Mouse (Mus musculus) cerebellum, adult 11 months (tissue): ENCODE results near the gene Nmu.

Experiments used
- DNase-seq: peaks from one replicate; pipeline ENCODE4 v3.0.0; 2022

The Nmu gene

GRCm38 (mm10) chr5:76363453-76364104 lies at the start of gene Nmu:
Nmu (minus strand) TSS chr5:76363788.
- DNase-seq, result no peak

GRCm38 (mm10) chr5:76411697-76412096 lies 48.1 kb upstream of the Nmu start:
- DNase-seq, result no peak

GRCm38 (mm10) chr5:76394382-76394781 lies 30.8 kb upstream of the Nmu start:
- no peak for DNase-seq

GRCm38 (mm10) chr5:76389041-76389795 lies 25.6 kb upstream of the Nmu start:
- no peak for DNase-seq

GRCm38 (mm10) chr5:76388474-76388873 lies 24.9 kb upstream of the Nmu start:
- DNase-seq, result no peak

GRCm38 (mm10) chr5:76383673-76384072 lies 20.1 kb upstream of the Nmu start:
- no peak for DNase-seq

- DNase-seq, result no peak
Measured at GRCm38 (mm10) chr5:76381836-76382235, 18.2 kb upstream of the Nmu start.

- DNase-seq, result no peak
Measured at GRCm38 (mm10) chr5:76379216-76379615, 15.6 kb upstream of the Nmu start.

GRCm38 (mm10) chr5:76369215-76369840 lies 5.7 kb upstream of the Nmu start:
- no peak for DNase-seq

- no peak for DNase-seq
Measured at GRCm38 (mm10) chr5:76365406-76365805, 1.8 kb upstream of the Nmu start.

GRCm38 (mm10) chr5:76360786-76361185 lies 2.8 kb downstream of the Nmu start:
- DNase-seq, result no peak

- DNase-seq, result no peak
Measured at GRCm38 (mm10) chr5:76360057-76360456, 3.5 kb downstream of the Nmu start.

- DNase-seq, result no peak
Measured at GRCm38 (mm10) chr5:76351953-76352611, 11.5 kb downstream of the Nmu start.

GRCm38 (mm10) chr5:76351537-76351936 lies 12.1 kb downstream of the Nmu start:
- no peak for DNase-seq

GRCm38 (mm10) chr5:76346137-76346536 lies 17.5 kb downstream of the Nmu start:
- no peak for DNase-seq

GRCm38 (mm10) chr5:76340931-76341330 lies 22.7 kb downstream of the Nmu start:
- DNase-seq, result no peak

GRCm38 (mm10) chr5:76337100-76337499 lies 26.5 kb downstream of the Nmu start:
- DNase-seq, result no peak

GRCm38 (mm10) chr5:76333833-76334232 lies 29.8 kb downstream of the Nmu start:
- no peak for DNase-seq

GRCm38 (mm10) chr5:76330953-76331352 lies 32.6 kb downstream of the Nmu start, which contains the start of gene Pdcl2:
Pdcl2 (minus strand) TSS chr5:76331156.
- no peak for DNase-seq

- no peak for DNase-seq
Measured at GRCm38 (mm10) chr5:76327296-76327695, 36.3 kb downstream of the Nmu start.

GRCm38 (mm10) chr5:76325113-76325512 lies 38.5 kb downstream of the Nmu start:
- no peak for DNase-seq

GRCm38 (mm10) chr5:76321249-76322196 lies 42.1 kb downstream of the Nmu start:
- DNase-seq, result no peak
